Mouse (Mus musculus) embryonic fibroblast, embryonic 13.5 days (primary cell): ENCODE measurements around the gene Ppard.

Source experiments
- CTCF ChIP-seq: IDR thresholded peaks from 2 replicates; pipeline ENCODE4 v1.5.1; 2011; ENCODE audit warnings: mild to moderate bottlenecking, control low read depth, low read length, moderate library complexity, borderline replicate concordance; ENCODE audit not compliant: insufficient read depth
- POLR2A ChIP-seq: IDR thresholded peaks from 2 replicates; pipeline ENCODE4 v1.6.1; 2011; ENCODE audit warnings: low read depth, mild to moderate bottlenecking, control low read depth, low read length, moderate library complexity

- TF ChIP-seq CTCF = no peak
- TF ChIP-seq POLR2A = no peak
These were observed 58.2 kb downstream of the Ppard start for GRCm38 (mm10) chr17:28290671-28291070.
